Mouse (Mus musculus) 416B (cell line): Measurements from ENCODE around the gene V1ra8.
"Not testable (repeated sequence)": the region's sequence is repeated elsewhere in the genome, so short reads cannot be mapped to it uniquely, and the experiment has no call there.

Experiments
- DNase-seq: peaks from one replicate; pipeline ENCODE4 v3.0.0; 2011; ENCODE audit warnings: low read depth

The V1ra8 gene

GRCm38 (mm10) chr6:90202493-90202892, at the start of gene V1ra8:
Gene V1ra8, plus strand, starts transcription at chr6:90202793.
- DNase-seq = not testable (repeated sequence)

DNA sequence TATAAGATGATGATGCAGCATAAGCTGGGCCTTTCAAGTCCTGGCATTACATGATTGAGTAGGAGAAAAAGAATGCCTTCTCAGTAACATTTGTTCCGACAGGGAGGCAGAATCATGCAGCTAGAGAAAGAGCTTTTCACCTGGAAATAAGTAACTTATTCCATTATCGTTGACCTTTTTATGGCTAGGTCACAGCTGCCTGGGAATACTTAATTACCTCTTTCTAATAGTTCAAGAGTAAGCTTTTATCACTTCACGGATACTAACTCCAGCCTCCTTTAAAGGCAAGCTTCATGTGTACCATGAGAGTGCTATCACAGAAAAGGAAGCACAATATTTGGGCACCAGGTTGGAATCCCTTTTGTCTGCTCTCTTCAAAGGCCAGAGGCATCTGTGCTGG, 42.5 kb upstream of the V1ra8 start:
- DNase-seq = no peak

- DNase-seq = no peak
These were observed 28.1 kb upstream of the V1ra8 start, which contains the start of gene Vmn1r52 for GRCm38 (mm10) chr6:90174508-90174907. Gene Vmn1r52, plus strand, starts transcription at chr6:90174808.

DNA sequence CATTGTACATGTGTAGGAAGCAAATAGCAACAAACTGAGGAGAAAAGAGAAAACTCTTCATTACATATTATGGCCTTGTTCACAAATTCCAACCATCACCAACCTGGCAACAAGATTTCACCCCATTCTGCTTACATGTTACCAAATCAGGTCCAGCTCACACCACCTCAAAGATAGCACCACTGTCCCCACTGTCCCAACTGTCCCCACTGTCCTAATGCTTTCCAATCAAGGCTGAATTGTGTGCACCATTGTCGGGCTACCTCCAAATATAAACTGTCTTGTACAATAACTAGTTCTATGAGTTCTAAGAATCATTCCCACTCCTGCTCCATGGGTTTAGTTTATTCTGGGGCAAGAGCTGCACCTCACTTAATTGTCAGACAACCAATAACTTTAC, 21.7 kb downstream of the V1ra8 start, which contains the start of gene Vmn1r53:
Gene Vmn1r53, minus strand, starts transcription at position 101 of the 400 bp plus-strand sequence.
- no peak for DNase-seq

GRCm38 (mm10) chr6:90232114-90232513, 29.5 kb downstream of the V1ra8 start:
- not testable (repeated sequence) for DNase-seq

DNA sequence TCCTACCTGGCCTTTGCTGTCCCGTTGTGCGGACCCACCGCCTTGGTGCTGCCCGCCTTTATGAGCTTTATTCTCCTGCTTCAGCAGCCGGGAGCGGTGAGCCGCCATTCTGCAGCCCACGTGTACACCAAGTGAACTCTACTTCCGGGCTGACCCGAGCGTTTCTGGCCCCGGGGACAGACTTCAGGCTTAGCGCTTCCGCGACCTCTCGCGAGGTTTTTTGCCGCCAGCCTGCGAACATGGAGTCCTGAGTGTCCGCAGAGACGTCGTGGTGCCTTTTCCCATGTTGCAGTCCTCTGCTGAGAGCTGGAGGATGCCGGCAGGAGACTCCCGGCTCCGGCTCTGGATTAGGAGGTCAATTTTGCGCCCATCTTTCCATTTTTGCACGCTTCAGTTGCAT, 30.1 kb downstream of the V1ra8 start:
- DNase-seq = no peak

- DNase-seq = no peak
These were observed 41.4 kb downstream of the V1ra8 start for GRCm38 (mm10) chr6:90244019-90244418.

GRCm38 (mm10) chr6:90246000-90246399, 43.4 kb downstream of the V1ra8 start, which contains the start of gene Vmn1r54:
Gene Vmn1r54, plus strand, starts transcription at chr6:90246300.
- DNase-seq = no peak
